Mouse (Mus musculus) heart, embryonic 14.5 days (tissue): ENCODE data around the gene Ssh2. TPM values are rescaled to one million over a fixed set of nuclear protein-coding genes. Genes with fewer than 3 reads are reported as not detected.

ENCODE experiments used
- ATAC-seq: fragments of 200-750 bp; cut with Nextera tagmentation; 2 replicates; pipeline ENCODE4 v1.8.0; 2017; ENCODE audit warnings: low read depth, moderate TSS enrichment; ENCODE audit not compliant: insufficient number of reproducible peaks, insufficient read depth, low FRiP score
- H3K27ac ChIP-seq, 2 experiments: fragments of 200-500 bp in 1 of 2; fragments of 300-500 bp in 1 of 2; sonication (generic) in 1 of 2; replicated peaks in 1 of 2; 2 replicates each; pipeline ENCODE4 v1.5.1; 2012 to 2014; ENCODE audit warnings: low read depth in 2 of 2, low read length in 2 of 2, control low read depth in 1 of 2, mild to moderate bottlenecking in 1 of 2, mixed read lengths in 1 of 2; ENCODE audit not compliant: control insufficient read depth in 1 of 2, insufficient read depth in 1 of 2
- H3K27me3 ChIP-seq: fragments of 300-500 bp; sonication (generic); 2 replicates; pipeline ENCODE4 v1.6.1; 2014; ENCODE audit warnings: mild to moderate bottlenecking, low read length, control low read depth; ENCODE audit not compliant: control insufficient read depth, insufficient read depth
- H3K36me3 ChIP-seq: fragments of 300-500 bp; sonication (generic); 2 replicates; pipeline ENCODE4 v1.6.1; 2014; ENCODE audit warnings: mild to moderate bottlenecking, control low read depth, low read length, mixed read lengths; ENCODE audit not compliant: control insufficient read depth, insufficient read depth
- H3K4me1 ChIP-seq, 2 experiments: fragments of 200-500 bp in 1 of 2; fragments of 300-500 bp in 1 of 2; sonication (generic) in 1 of 2; 2 replicates each; pipeline ENCODE4 v1.6.1; 2012 to 2014; ENCODE audit warnings: low read length in 2 of 2, control low read depth in 1 of 2, mixed read lengths in 1 of 2; ENCODE audit not compliant: control insufficient read depth in 2 of 2, insufficient read depth in 2 of 2
- H3K4me2 ChIP-seq: fragments of 300-500 bp; sonication (generic); 2 replicates; pipeline ENCODE4 v1.6.1; 2014; ENCODE audit warnings: mild to moderate bottlenecking, low read length
- H3K4me3 ChIP-seq, 2 experiments: fragments of 200-500 bp in 1 of 2; fragments of 300-500 bp in 1 of 2; sonication (generic) in 1 of 2; 2 replicates each; pipeline ENCODE4 v1.5.1; 2012 to 2014; ENCODE audit warnings: low read length in 2 of 2, mild to moderate bottlenecking in 2 of 2, control low read depth in 1 of 2, low read depth in 1 of 2, moderate library complexity in 1 of 2; ENCODE audit not compliant: control insufficient read depth in 1 of 2, insufficient read depth in 1 of 2
- H3K9ac ChIP-seq: fragments of 300-500 bp; sonication (generic); 2 replicates; pipeline ENCODE4 v1.6.1; 2014; ENCODE audit warnings: mild to moderate bottlenecking, low read length
- H3K9me3 ChIP-seq: fragments of 300-500 bp; sonication (generic); 2 replicates; pipeline ENCODE4 v1.6.1; 2016; ENCODE audit warnings: low read length, control low read depth; ENCODE audit not compliant: control insufficient read depth
- WGBS: fragments of 180-500 bp; shearing (Covaris S2); extraction: QIAGEN DNeasy Blood & Tissue Kit; methylation state at CpG from one replicate; pipeline ENCODE4 v1.1.7; 2014; 5-methylcytosine and 5-hydroxymethylcytosine counted together
- polyA plus RNA-seq: library from polyadenylated mRNA; unstranded; fragments of >200 nt; fragmentation: Nextera tagmentation; extraction: Ambion mirVana; gene quantifications from 2 replicates; pipeline ENCODE4 v1.2.1, GENCODE M21; 2014

Gene Ssh2
- polyA plus RNA-seq, 1 experiment from 2014 or later, result 31.4 TPM

- 0 out of 2 replicates have a peak overlapping the region, but pooled peaks have one; percentile 36 for H3K4me2 ChIP-seq
- no peaks in the 10 kb centered on the region for H3K9me3 ChIP-seq
- WGBS, result 42% methylated on average over 4 of the region's 4 CpGs
- H3K4me3 ChIP-seq, result no peak overlapping the region
- H3K4me1 ChIP-seq, result peaks cover 7 to 30% of the 10 kb centered on the region in 2 experiments
- no peaks in the 10 kb centered on the region for H3K36me3 ChIP-seq
- H3K27me3 ChIP-seq, result no peaks in the 10 kb centered on the region
- peak overlapping the region in 1 of 2 experiments; percentile 77; a peak in 2 of 4 replicates for H3K27ac ChIP-seq
- no peak overlapping the region for H3K9ac ChIP-seq
- ATAC-seq, result no peak
Observed at GRCm38 (mm10) chr11:77196181-77197143, 19.6 kb upstream of the Ssh2 start.

- Histone ChIP-seq H3K27ac (no peak overlapping the region), H3K4me1 (peaks cover 5 to 23% of the 10 kb centered on the region in 2 experiments), H3K9ac (no peak overlapping the region), H3K4me3 (no peak overlapping the region), H3K36me3 (no peaks in the 10 kb centered on the region), H3K27me3 (no peaks in the 10 kb centered on the region), H3K4me2 (no peak overlapping the region), H3K9me3 (no peaks in the 10 kb centered on the region)
- 65% methylated on average over 4 of the region's 4 CpGs for WGBS
- ATAC-seq, result no peak
Observed at GRCm38 (mm10) chr11:77199636-77200035, 16.5 kb upstream of the Ssh2 start.

GRCm38 (mm10) chr11:77200703-77201102 is 15.4 kb upstream of the Ssh2 start:
- WGBS, result 71% methylated on average over 1 of the region's 1 CpGs
- H3K36me3 ChIP-seq, result no peaks in the 10 kb centered on the region
- no peaks in the 10 kb centered on the region for H3K27me3 ChIP-seq
- no peak overlapping the region for H3K4me2 ChIP-seq
- H3K4me3 ChIP-seq, result no peak overlapping the region
- peaks cover 5 to 13% of the 10 kb centered on the region in 2 experiments for H3K4me1 ChIP-seq
- no peak overlapping the region for H3K9ac ChIP-seq
- no peaks in the 10 kb centered on the region for H3K9me3 ChIP-seq
- no peak for ATAC-seq
- H3K27ac ChIP-seq, result no peak overlapping the region

- peaks cover 0 to 3% of the 10 kb centered on the region in 2 experiments; a peak in 2 of 4 replicates for H3K4me1 ChIP-seq
- H3K4me3 ChIP-seq, result no peak overlapping the region
- H3K9ac ChIP-seq, result no peak overlapping the region
- ATAC-seq, result no peak
- no peak overlapping the region for H3K4me2 ChIP-seq
- no peaks in the 10 kb centered on the region for H3K27me3 ChIP-seq
- no peak overlapping the region for H3K27ac ChIP-seq
- WGBS, result 77% methylated on average over 1 of the region's 1 CpGs
- H3K9me3 ChIP-seq, result no peaks in the 10 kb centered on the region
- H3K36me3 ChIP-seq, result no peaks in the 10 kb centered on the region
Observed at GRCm38 (mm10) chr11:77214142-77214692, 1.9 kb upstream of the Ssh2 start.

GRCm38 (mm10) chr11:77214755-77215154 is 1.3 kb upstream of the Ssh2 start:
- H3K9me3 ChIP-seq, result no peaks in the 10 kb centered on the region
- H3K4me3 ChIP-seq, result no peak overlapping the region
- no peaks in the 10 kb centered on the region for H3K27me3 ChIP-seq
- no peaks in the 10 kb centered on the region for H3K36me3 ChIP-seq
- 3% methylated on average over 1 of the region's 1 CpGs for WGBS
- no peak overlapping the region for H3K9ac ChIP-seq
- H3K27ac ChIP-seq, result no peak overlapping the region
- peaks cover 0 to 3% of the 10 kb centered on the region in 2 experiments; a peak in 2 of 4 replicates for H3K4me1 ChIP-seq
- H3K4me2 ChIP-seq, result peak overlapping the region; percentile 87; the same call in 1 of the 2 replicates
- ATAC-seq, result peak; percentile 43; the same call in 1 of the 2 replicates

- Histone ChIP-seq H3K36me3 (no peaks in the 10 kb centered on the region), H3K27ac (peak overlapping the region; percentile 65 to 96), H3K9me3 (no peaks in the 10 kb centered on the region), H3K4me3 (peak overlapping the region; percentile 59 to 91), H3K4me1 (peaks cover 0 to 3% of the 10 kb centered on the region in 2 experiments; a peak in 2 of 4 replicates), H3K9ac (peak overlapping the region; percentile 95), H3K4me2 (peak overlapping the region; percentile 87), H3K27me3 (no peaks in the 10 kb centered on the region)
- ATAC-seq, result 0 out of 2 replicates have a peak, but pooled peaks have one; percentile 24
- 1% methylated on average over 11 of the region's 11 CpGs for WGBS
Observed at GRCm38 (mm10) chr11:77215483-77215882, 604 bp upstream of the Ssh2 start.

- Histone ChIP-seq H3K9ac (peak overlapping the region; percentile 95), H3K27ac (peak overlapping the region; percentile 58 to 96), H3K36me3 (no peaks in the 10 kb centered on the region), H3K4me3 (peak overlapping the region; percentile 59 to 91), H3K4me1 (peaks cover 0 to 3% of the 10 kb centered on the region in 2 experiments; a peak in 2 of 4 replicates), H3K27me3 (no peaks in the 10 kb centered on the region), H3K4me2 (peak overlapping the region; percentile 87), H3K9me3 (no peaks in the 10 kb centered on the region)
- under 1% methylated on average over 11 of the region's 11 CpGs for WGBS
- peak; percentile 60 for ATAC-seq
Observed at GRCm38 (mm10) chr11:77216761-77217130, 659 bp downstream of the Ssh2 start.
